In the genomic region with DNA sequence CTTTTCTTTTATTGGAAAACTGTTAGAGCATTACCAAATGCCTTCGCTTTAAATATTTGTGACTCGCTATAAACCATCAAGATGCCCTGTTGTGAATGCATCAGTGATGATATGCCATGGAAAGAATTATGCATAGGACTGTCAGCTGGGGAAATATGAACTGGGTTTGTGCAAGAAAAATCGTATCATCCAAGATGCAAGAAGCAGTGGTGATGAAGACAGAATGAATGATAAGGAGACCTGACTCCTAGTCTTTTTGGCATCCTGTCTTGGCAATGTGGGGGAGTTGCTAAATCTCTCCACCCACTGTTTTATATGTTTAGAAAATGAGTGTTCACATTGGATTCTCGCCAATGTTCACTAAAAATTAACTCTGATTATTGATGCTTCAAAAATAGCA, we compare ENCODE assay signal across 25 mouse cellular contexts.
DNase-seq lines count a peak whose midpoint lies in the region; ATAC-seq and TF ChIP-seq lines count a peak whose summit lies in the region.
"Had no signal": no experiment of that assay in that cellular context is flagged by ENCODE, and none has a peak within 500 bp of the region (broad histone marks: within the 10 kb centered on the region; RNA-seq: fewer than 3 reads in every experiment).

No protein-coding gene starts in this region.

- TF ChIP-seq CTCF in lung, embryonic 14.5 days (IDR thresholded peaks at IDR 0.05; ENCODE audit: low read depth) = no peak
- no peak for TF ChIP-seq CTCF in brain, embryonic 14.5 days (IDR thresholded peaks at IDR 0.05; ENCODE audit: borderline replicate concordance, extremely low read depth, insufficient read depth, insufficient read length)

- no peak for TF ChIP-seq POLR2A in brain, embryonic 14.5 days (IDR thresholded peaks at IDR 0.05; ENCODE audit: borderline replicate concordance, extremely low read depth, insufficient read depth, insufficient read length, poor library complexity, severe bottlenecking)

- H3K9ac ChIP-seq in forebrain, embryonic 14.5 days (ENCODE audit: low read length) = no peak overlapping the region
- no peak overlapping the region for H3K9ac ChIP-seq in lung, embryonic 14.5 days
- no peak overlapping the region for H3K9ac ChIP-seq in neural tube, embryonic 15.5 days (replicated peaks)
- H3K9ac ChIP-seq: embryonic facial prominence, embryonic 13.5 days; embryonic facial prominence, embryonic 15.5 days; forebrain, embryonic 13.5 days had no signal

- H3K9me3 ChIP-seq in forebrain, embryonic 14.5 days (replicated peaks; ENCODE audit: control insufficient read depth, low read length) = no peaks in the 10 kb centered on the region
- no peaks in the 10 kb centered on the region for H3K9me3 ChIP-seq in forebrain, embryonic 10.5 days
- no peaks in the 10 kb centered on the region for H3K9me3 ChIP-seq in lung, embryonic 14.5 days (ENCODE audit: low read depth, low read length)
- no peaks in the 10 kb centered on the region for H3K9me3 ChIP-seq in neural tube, embryonic 15.5 days (replicated peaks)
- H3K9me3 ChIP-seq: embryonic facial prominence, embryonic 13.5 days; embryonic facial prominence, embryonic 15.5 days; forebrain, embryonic 13.5 days had no signal

- ATAC-seq in forebrain, embryonic 14.5 days = no peak
- ATAC-seq in lung, embryonic 14.5 days (ENCODE audit: insufficient read depth) = no peak
- ATAC-seq in neural tube, embryonic 15.5 days (ENCODE audit: low FRiP score) = no peak
- ATAC-seq: activated CD4-positive, CD25-positive, alpha-beta regulatory T cell, adult 4 months; forebrain, embryonic 13.5 days; forebrain, embryonic 16.5 days; Patski had no signal

- no peaks in the 10 kb centered on the region for H3K36me3 ChIP-seq in forebrain, embryonic 14.5 days (ENCODE audit: control insufficient read depth, insufficient read depth, low read length)
- no peaks in the 10 kb centered on the region for H3K36me3 ChIP-seq in forebrain, embryonic 10.5 days (replicated peaks)
- no peaks in the 10 kb centered on the region for H3K36me3 ChIP-seq in lung, embryonic 14.5 days (ENCODE audit: insufficient read depth)
- no peaks in the 10 kb centered on the region for H3K36me3 ChIP-seq in neural tube, embryonic 15.5 days
- H3K36me3 ChIP-seq: embryonic facial prominence, embryonic 13.5 days; embryonic facial prominence, embryonic 15.5 days had no signal

- 84% methylated on average over 4 of the region's 4 CpGs for WGBS in forebrain, embryonic 14.5 days
- WGBS in forebrain, embryonic 10.5 days = 89% methylated on average over 4 of the region's 4 CpGs
- 55% methylated on average over 4 of the region's 4 CpGs for WGBS in lung, embryonic 14.5 days
- 70% methylated on average over 4 of the region's 4 CpGs for WGBS in neural tube, embryonic 15.5 days

- H3K4me3 ChIP-seq in forebrain, embryonic 14.5 days (ENCODE audit: low read depth, low read length) = no peak overlapping the region
- H3K4me3 ChIP-seq in forebrain, embryonic 10.5 days = no peak overlapping the region
- no peak overlapping the region for H3K4me3 ChIP-seq in lung, embryonic 14.5 days (ENCODE audit: low read depth, low read length)
- H3K4me3 ChIP-seq in neural tube, embryonic 15.5 days (replicated peaks) = no peak overlapping the region
- H3K4me3 ChIP-seq: embryonic facial prominence, embryonic 13.5 days; embryonic facial prominence, embryonic 15.5 days; erythroblast, embryonic 14.5 days; forebrain, embryonic 13.5 days had no signal

- no peak overlapping the region for H3K27ac ChIP-seq in forebrain, embryonic 14.5 days (ENCODE audit: low read depth, low read length)
- no peak overlapping the region for H3K27ac ChIP-seq in forebrain, embryonic 10.5 days
- no peak overlapping the region for H3K27ac ChIP-seq in lung, embryonic 14.5 days (ENCODE audit: low read depth)
- H3K27ac ChIP-seq in neural tube, embryonic 15.5 days (replicated peaks) = no peak overlapping the region
- H3K27ac ChIP-seq: embryonic facial prominence, embryonic 13.5 days; embryonic facial prominence, embryonic 15.5 days; forebrain, embryonic 13.5 days had no signal

- DNase-seq in forebrain, embryonic 14.5 days (ENCODE audit: low spot score) = peak; percentile 41
- no peak for DNase-seq in forebrain, embryonic 10.5 days (ENCODE audit: extremely low spot score, low spot score)
- DNase-seq in lung, embryonic 14.5 days = peak; percentile 49
- DNase-seq in lung, adult 18-20 months = no peak
- peak; percentile 18 for DNase-seq in adipocyte (ENCODE audit: low spot score)
- peak; percentile 41 for DNase-seq in brain, embryonic 14.5 days (ENCODE audit: low read depth)
- DNase-seq in kidney, adult 8-10 months = no peak
- DNase-seq: adrenal gland, adult 2 months; adrenal gland, postnatal 10 days; adrenal gland, postnatal 25 days; cerebellum, adult 11 months; cerebellum, adult 18-20 months; cerebellum, adult 8-10 months; cerebellum, adult 9-11 months; cerebellum, postnatal 14 days; cerebellum, postnatal 36 days; embryo, embryonic 11 days had no signal

- H3K4me1 ChIP-seq in forebrain, embryonic 14.5 days (ENCODE audit: control insufficient read depth, insufficient read depth, low read length) = no peaks in the 10 kb centered on the region
- no peaks in the 10 kb centered on the region for H3K4me1 ChIP-seq in forebrain, embryonic 10.5 days
- H3K4me1 ChIP-seq in lung, embryonic 14.5 days (ENCODE audit: insufficient read depth) = no peaks in the 10 kb centered on the region
- no peaks in the 10 kb centered on the region for H3K4me1 ChIP-seq in neural tube, embryonic 15.5 days
- H3K4me1 ChIP-seq: embryonic facial prominence, embryonic 13.5 days; embryonic facial prominence, embryonic 15.5 days; forebrain, embryonic 13.5 days had no signal

- no peaks in the 10 kb centered on the region for H3K27me3 ChIP-seq in forebrain, embryonic 14.5 days (replicated peaks; ENCODE audit: control insufficient read depth, insufficient read depth, low read length)
- H3K27me3 ChIP-seq in forebrain, embryonic 10.5 days (ENCODE audit: poor library complexity, severe bottlenecking) = no peaks in the 10 kb centered on the region
- no peaks in the 10 kb centered on the region for H3K27me3 ChIP-seq in lung, embryonic 14.5 days (ENCODE audit: insufficient read depth, low read length)
- H3K27me3 ChIP-seq in neural tube, embryonic 15.5 days (replicated peaks) = no peaks in the 10 kb centered on the region
- H3K27me3 ChIP-seq: embryonic facial prominence, embryonic 13.5 days; embryonic facial prominence, embryonic 15.5 days; forebrain, embryonic 13.5 days; Patski had no signal

- H3K4me2 ChIP-seq in forebrain, embryonic 14.5 days (ENCODE audit: low read length) = no peak overlapping the region
- no peak overlapping the region for H3K4me2 ChIP-seq in lung, embryonic 14.5 days
- H3K4me2 ChIP-seq in neural tube, embryonic 15.5 days = no peak overlapping the region
- H3K4me2 ChIP-seq: embryonic facial prominence, embryonic 13.5 days; embryonic facial prominence, embryonic 15.5 days; forebrain, embryonic 13.5 days had no signal

Comparison
In these comparisons a context has a peak if more than half of its experiments do, and no peak if none do; other contexts are left out.
1. DNase-seq: peak in forebrain, embryonic 14.5 days (single experiment), lung, embryonic 14.5 days (single experiment), adipocyte (single experiment) and brain, embryonic 14.5 days (single experiment); none in forebrain, embryonic 10.5 days (single experiment), lung, adult 18-20 months (0 of 2) and kidney, adult 8-10 months (0 of 2).